Mouse (Mus musculus) heart, postnatal 4 days (tissue): ENCODE data around the gene Drc1. TPM values are rescaled to one million over a fixed set of nuclear protein-coding genes. Genes with fewer than 3 reads are reported as not detected.

Experiments
- total RNA-seq, 2 experiments: library from RNA; stranded (reverse); gene quantifications; 2 replicates each; pipeline ENCODE4 v1.2.3; 2021

Drc1 gene
- total RNA-seq, 2 experiments from 2014 or later = 0.11 TPM; not detected in 1

Other genes with a start within 250 kb of the Drc1 start
- gene Tyms, start 207.8 kb upstream of the Drc1 start, total RNA-seq = 10 to 100 TPM; 44.0 to 49.6 TPM
- gene Garem2, start 176.2 kb upstream of the Drc1 start, total RNA-seq = under 1 TPM; 0.27 to 0.45 TPM
- not detected for gene 3110082J24Rik, start 175.3 kb upstream of the Drc1 start, total RNA-seq
- gene Hadha, start 126.2 kb upstream of the Drc1 start, total RNA-seq = 1,000 to 10,000 TPM; 1,073 to 1,141 TPM
- gene Hadhb, start 126.1 kb upstream of the Drc1 start, total RNA-seq = 1,000 to 10,000 TPM; 1,045 to 1,083 TPM
- under 1 TPM; 0.21 to 0.45 TPM for gene Adgrf3, start 75.7 kb upstream of the Drc1 start, total RNA-seq
- gene Selenoi, start 48.8 kb upstream of the Drc1 start, total RNA-seq = 10 to 100 TPM; 22.8 to 24.9 TPM
- gene Otof, start 180.5 kb downstream of the Drc1 start, total RNA-seq = under 1 TPM; 0.05 to 0.07 TPM
- not detected for gene 1700001C02Rik, start 184.7 kb downstream of the Drc1 start, total RNA-seq